Mouse (Mus musculus) limb, embryonic 10.5 days (tissue): ENCODE results near the gene March6. TPM values are rescaled to one million over a fixed set of nuclear protein-coding genes. Genes with fewer than 3 reads are reported as not detected.

Experiments
- DNase-seq: peaks from one replicate; pipeline ENCODE4 v3.0.0-alpha.2; 2017; ENCODE audit warnings: low spot score
- H3K27ac ChIP-seq: fragments of 300-500 bp; sonication (generic); 2 replicates; pipeline ENCODE4 v1.5.1; 2016; ENCODE audit warnings: mild to moderate bottlenecking
- H3K27me3 ChIP-seq: fragments of 300-500 bp; sonication (generic); 2 replicates; pipeline ENCODE4 v1.6.1; 2016; ENCODE audit warnings: low read depth, mild to moderate bottlenecking; ENCODE audit not compliant: poor library complexity, severe bottlenecking
- H3K36me3 ChIP-seq: fragments of 300-500 bp; sonication (generic); 2 replicates; pipeline ENCODE4 v1.6.1; 2016; ENCODE audit warnings: mild to moderate bottlenecking, moderate library complexity
- H3K4me1 ChIP-seq: fragments of 300-500 bp; sonication (generic); 2 replicates; pipeline ENCODE4 v1.6.1; 2016
- H3K4me3 ChIP-seq: fragments of 300-500 bp; sonication (generic); 2 replicates; pipeline ENCODE4 v1.5.1; 2016; ENCODE audit warnings: mild to moderate bottlenecking, moderate library complexity
- H3K9me3 ChIP-seq: fragments of 300-500 bp; sonication (generic); replicated peaks from 2 replicates; pipeline ENCODE4 v1.6.1; 2016; ENCODE audit warnings: mild to moderate bottlenecking
- WGBS: fragments of 180-500 bp; shearing (Covaris S2); methylation state at CpG from one replicate; pipeline ENCODE4 v1.1.7; 2016; 5-methylcytosine and 5-hydroxymethylcytosine counted together
- polyA plus RNA-seq: library from polyadenylated mRNA; unstranded; fragments of >200 nt; fragmentation: Nextera tagmentation; extraction: Ambion mirVana; gene quantifications from 2 replicates; pipeline ENCODE4 v1.2.1, GENCODE M21; 2016

Gene March6
- polyA plus RNA-seq, 1 experiment from 2014 or later, result 36.2 TPM

DNA sequence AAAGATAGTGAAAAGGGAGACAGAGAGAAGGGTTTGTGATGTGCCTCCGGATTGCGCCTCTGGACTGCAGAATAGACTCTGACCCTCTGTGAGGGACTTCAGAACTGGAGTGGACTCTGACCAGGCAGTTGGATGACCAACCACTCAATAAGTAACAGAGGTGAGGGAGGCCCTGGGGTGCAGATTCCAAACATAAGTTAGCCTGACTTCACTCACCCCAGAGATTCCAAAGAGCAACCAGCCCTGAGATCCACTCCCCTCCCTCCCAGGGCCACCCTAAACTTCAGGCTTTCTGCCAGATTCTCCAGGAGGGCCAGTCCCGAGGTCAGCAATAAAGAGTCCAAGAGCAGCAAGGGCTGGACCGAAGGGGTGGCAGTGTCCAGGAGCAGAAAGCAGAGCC, 123.4 kb downstream of the March6 start:
- H3K27ac ChIP-seq, result no peak overlapping the region
- no peaks in the 10 kb centered on the region for H3K36me3 ChIP-seq
- no peaks in the 10 kb centered on the region for H3K9me3 ChIP-seq
- no peaks in the 10 kb centered on the region for H3K27me3 ChIP-seq
- no peak overlapping the region for H3K4me3 ChIP-seq
- WGBS, result 83% methylated on average over 4 of the region's 4 CpGs
- H3K4me1 ChIP-seq, result peaks cover 4% of the 10 kb centered on the region; the same call in 1 of the 2 replicates
- DNase-seq, result no peak

DNA sequence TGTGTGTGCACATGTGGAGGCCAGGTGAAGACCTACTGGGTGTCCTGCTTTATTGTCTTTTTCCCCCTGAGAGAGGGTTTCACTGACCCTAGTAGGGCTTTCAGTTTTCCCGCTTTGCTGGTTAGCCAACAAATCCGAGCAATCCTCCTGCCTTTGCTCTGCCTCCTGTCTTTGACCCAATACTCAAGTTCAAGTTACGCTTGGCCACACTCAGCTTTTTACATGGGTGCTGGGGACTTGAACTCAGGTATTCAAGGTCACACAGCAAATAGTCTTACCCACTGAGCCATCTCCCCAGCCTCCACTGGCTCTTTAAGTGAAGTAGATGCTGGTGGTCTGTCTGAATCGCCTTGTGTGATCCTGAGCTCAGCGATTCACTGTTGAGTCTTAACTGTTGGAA, 124.0 kb downstream of the March6 start:
- Histone ChIP-seq H3K27me3 (no peaks in the 10 kb centered on the region), H3K9me3 (no peaks in the 10 kb centered on the region), H3K4me3 (no peak overlapping the region), H3K4me1 (peaks cover 4% of the 10 kb centered on the region; the same call in 1 of the 2 replicates), H3K27ac (no peak overlapping the region), H3K36me3 (no peaks in the 10 kb centered on the region)
- no peak for DNase-seq
- WGBS, result 90% methylated on average over 5 of the region's 5 CpGs

Other genes with a start within 250 kb of the March6 start
- gene Ankrd33b, start 163.3 kb downstream of the March6 start, polyA plus RNA-seq, result 0.25 and 0.39 TPM in 2 replicates
- 2.7 and 4.7 TPM in 2 replicates for gene Ropn1l, start 77.3 kb downstream of the March6 start, polyA plus RNA-seq
- gene Cmbl, start 34.3 kb upstream of the March6 start, polyA plus RNA-seq, result 0.98 and 2.0 TPM in 2 replicates
- 754 and 870 TPM in 2 replicates for gene Cct5, start 70.8 kb upstream of the March6 start, polyA plus RNA-seq
- gene Fam173b, start 70.8 kb upstream of the March6 start, polyA plus RNA-seq, result 13.7 and 14.7 TPM in 2 replicates